Mouse (Mus musculus): ENCODE measurements around the gene Gin1.

DNA sequence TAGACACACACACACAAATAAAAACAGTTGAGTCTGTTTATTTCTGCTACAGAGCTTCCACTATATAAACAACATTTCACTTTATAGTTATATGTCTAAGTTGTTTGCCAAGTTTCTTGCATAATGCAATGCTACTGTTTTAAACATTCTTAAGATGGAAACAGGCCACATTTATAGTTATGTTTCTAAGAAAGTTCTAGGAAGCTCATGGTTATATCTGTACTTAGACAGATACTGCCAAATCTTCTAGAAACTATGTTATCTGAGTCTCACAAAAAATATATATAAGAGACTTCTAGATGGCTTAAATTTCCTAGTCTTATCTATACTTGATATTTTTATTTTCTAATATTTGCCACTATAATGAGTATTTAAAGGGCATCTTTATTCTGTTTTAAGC is 16.8 kb upstream of the Gin1 start:
- TF ChIP-seq EP300 (IDR thresholded peaks at IDR 0.05): no peak
- TF ChIP-seq CTCF (IDR thresholded peaks at IDR 0.05): no peak

Data from lung, postnatal 0 days (tissue).